Mouse (Mus musculus) R1 (cell line): ENCODE data around the gene Eps15l1.

Experiments
- DNase-seq: peaks from one replicate; pipeline ENCODE4 v3.0.0-alpha.2; 2018; ENCODE audit warnings: low read depth, low spot score

Eps15l1 gene

DNA sequence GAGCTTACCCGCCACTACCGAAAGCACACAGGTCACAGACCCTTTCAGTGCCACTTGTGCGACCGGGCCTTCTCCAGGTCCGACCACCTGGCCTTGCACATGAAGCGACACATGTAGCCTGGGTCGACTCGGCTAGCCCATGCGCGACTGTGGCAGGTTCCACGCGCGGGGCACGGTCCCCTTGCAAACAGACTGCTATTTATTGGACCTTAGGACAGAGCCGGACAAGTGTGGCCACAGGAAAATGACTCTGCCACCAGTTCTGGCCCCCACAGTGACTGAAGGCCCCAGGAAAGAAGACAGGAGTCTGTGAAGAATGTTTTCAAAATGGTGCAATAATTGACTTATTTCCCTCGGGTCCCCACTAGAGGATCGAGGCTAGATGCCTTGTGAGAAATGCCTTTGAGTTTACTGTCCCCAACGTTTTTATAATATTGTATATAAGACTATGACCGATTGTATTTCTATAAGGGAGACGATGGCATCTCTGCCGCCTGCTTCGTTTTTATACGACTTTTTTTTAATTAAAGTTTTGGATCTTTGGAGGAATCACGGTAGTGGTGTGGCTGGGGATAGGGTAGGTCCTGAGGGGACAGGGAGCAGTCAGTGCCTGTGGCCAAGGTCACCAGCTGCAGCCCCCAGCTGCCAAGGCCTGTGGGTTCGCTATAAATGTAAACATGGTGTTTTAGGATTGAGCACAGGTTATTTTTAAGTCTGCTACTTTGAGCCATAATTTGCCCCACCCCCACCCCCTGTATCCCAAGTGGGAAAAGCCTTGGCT, 100.3 kb downstream of the Eps15l1 start:
- DNase-seq = no peak

DNA sequence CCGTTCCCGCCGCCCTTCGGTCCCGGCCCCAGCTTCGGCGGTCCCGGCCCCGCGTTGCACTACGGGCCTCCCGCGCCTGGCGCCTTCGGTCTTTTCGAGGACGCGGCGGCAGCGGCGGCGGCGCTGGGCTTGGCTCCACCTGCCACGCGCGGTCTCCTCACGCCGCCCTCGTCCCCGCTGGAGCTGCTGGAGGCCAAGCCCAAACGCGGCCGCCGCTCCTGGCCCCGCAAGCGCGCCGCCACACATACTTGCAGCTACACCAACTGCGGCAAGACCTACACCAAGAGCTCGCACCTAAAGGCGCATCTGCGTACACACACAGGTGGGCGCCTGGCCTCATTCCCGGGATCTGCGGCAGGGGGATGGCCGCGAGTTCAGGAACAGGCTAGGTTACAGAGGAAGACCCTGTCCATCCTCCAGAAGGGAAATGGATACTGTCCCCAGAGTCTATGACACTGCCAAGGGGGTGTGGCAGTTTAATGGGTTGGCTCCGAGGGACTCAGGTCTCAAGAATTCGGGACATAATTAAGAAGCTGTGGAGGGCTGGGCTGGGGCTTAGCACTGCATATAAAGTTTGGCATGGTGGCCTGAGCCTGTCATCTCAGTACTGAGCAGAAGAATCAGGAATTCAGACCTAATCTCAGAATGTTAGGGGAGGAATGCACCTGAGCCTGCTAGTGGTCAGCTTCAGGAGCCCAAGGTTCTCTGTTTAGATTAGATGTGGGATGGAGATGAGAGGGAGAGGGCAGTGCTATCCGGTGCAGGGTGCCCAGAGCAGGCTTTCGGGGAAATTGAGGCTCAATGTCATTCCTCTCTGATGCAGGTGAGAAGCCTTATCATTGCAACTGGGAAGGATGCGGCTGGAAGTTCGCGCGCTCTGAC, 101.1 kb downstream of the Eps15l1 start:
- DNase-seq = no peak

DNA sequence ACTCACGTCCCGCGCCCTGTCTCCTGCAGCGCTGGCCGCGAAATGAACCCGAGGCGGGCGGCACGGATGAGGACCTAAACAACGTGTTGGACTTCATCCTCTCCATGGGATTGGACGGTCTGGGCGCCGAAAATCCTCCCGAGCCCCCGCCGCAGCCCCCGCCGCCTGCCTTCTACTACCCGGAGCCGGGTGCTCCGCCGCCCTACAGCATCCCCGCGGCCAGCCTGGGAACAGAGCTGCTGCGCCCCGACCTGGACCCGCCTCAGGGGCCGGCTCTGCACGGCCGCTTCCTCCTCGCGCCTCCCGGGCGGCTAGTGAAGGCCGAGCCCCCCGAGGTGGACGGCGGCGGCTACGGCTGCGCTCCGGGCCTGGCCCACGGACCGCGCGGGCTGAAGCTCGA, 101.9 kb downstream of the Eps15l1 start:
- no peak for DNase-seq

DNA sequence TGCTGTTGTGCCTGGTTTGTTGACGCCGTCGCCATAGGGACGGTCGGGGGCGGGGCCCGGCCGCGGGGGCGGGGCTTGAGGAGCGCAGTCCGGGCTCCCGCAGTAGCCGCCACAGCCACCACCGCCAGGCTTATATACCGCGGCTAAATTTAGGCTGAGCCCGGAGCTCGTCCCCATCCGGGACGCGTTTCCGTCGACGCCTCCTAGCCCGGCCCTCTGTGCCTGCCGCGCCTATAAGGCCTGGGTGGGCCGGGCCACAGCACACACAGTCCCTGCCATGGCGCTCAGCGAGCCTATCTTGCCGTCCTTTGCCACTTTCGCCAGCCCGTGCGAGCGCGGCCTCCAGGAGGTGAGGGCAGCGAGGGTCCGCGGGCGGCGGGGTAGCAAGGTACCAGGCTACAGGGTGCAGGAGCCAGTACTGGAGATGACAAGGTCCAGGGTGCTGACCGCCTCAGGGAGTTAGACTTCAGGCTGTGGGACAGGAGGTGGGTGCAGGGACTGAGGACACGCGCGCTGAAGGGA, 102.4 kb downstream of the Eps15l1 start, which contains the start of gene Klf2:
Gene Klf2, plus strand, starts transcription at position 233 of the 522 bp plus-strand sequence.
- peak; percentile 98 for DNase-seq

DNA sequence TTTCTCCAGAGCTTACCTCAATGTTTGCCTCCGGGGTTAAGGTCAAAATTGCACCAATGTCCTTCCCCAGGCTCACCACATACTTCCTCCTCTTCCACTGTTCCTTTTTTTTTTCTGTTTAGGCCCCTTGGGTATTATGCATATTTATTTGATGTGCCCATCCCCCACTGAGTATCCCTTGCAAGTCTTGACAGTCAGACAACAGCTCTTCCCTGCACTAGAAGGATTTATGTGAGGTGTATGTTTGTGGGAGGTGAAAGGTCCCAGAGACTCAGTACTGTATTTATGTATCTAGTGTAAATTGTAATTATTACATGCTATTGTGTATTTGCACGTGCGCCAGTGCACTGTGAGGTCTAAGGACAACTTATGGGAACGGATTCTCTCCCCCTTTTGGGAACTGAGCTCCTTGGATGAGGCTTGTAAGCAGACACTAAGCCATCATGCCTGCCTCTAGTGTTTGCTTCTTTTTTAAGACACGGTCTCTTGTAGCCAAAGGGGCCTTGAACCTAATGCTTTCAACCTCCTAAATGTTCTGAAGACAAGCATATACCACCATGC, 103.4 kb downstream of the Eps15l1 start:
- DNase-seq = no peak

DNA sequence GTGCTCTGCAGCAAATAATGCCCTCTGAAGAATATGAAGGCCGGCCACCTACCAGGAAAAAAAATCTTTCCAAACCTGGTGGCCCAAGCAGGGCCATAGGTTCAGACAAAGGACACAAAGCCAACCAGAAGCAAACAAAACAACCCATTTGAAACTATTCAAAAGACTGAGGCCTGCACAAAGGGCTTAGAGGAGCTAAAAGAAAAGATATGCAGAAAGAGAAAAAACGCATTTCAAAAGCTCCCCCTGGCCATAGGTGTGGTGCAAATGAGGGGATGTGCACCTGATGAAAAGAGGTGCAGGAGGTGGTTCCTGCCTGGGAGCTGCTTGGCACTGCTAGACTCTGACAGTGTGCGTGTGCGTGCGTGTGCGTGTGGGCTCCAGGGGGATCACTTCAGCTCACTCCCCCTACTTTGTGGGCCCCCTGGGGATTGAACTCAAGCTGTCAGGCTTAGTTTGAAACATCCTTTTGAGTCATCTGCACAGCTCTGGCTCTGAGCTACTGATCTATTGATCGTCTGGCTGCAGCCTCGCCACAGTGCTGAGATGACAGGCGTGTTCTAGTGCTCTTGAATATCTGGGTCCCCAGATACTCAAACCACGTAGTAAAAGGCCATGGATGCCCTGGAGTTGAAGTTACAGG, 105.1 kb downstream of the Eps15l1 start:
- peak; percentile 99 for DNase-seq

DNA sequence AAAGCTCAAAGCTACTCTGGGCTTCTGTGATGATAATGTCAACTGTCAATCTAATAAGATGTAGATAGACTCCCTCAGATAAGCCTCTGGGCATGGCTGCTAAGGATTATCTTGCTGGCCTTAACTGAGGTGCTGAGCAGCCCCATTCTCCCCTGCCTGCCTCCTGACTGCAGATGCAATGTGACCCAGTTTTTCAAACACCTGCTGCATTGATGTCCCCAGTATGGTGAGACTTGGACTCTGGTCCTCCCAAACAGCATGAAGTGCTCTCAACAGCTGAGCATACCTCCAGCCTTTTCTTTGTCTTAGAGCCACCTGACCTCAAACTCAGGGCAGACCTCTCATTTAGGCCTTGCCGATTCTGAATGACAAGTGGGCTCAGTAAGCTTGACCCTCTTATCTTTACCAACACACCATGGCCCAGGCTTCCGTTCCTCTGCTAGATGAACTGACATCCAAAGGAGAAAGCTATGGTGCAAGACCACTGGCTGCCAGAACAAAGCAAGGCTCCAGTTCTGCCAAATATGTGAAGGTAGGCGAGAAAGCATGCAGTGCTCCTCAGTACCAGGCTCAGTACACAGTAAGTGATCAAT, 108.2 kb downstream of the Eps15l1 start:
- DNase-seq = no peak

DNA sequence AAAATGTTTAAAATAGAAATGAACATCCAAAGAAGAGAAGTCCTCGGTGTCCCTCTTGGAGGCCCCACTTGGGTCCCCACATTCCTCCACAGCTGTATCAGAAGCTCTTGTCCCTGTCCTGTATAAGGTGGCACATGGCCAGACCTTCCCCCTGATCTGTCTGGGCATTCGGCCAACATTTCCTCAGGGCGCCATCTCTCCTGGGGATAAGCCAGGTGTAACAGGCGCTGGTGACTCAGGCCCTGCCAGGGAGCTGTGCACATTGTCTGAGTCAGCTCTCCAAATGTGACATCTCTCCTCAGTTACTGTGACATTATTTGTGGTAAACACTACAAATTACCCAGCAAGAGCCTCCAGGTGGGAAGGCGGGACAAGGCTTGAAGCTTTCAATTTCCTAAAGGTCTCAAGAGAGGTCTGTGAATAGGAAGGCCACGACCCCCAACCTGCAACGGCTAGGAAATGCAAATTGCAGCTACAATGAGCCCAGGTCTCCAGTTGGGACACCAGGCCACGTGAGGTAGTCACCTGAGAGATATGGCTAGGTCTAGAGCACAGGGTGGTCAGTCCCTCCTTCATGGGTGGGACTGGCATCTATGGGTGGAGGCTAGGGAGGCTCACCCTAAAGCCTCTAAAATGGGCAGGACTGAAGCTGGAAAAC, 110.3 kb downstream of the Eps15l1 start:
- DNase-seq = peak; percentile 80

DNA sequence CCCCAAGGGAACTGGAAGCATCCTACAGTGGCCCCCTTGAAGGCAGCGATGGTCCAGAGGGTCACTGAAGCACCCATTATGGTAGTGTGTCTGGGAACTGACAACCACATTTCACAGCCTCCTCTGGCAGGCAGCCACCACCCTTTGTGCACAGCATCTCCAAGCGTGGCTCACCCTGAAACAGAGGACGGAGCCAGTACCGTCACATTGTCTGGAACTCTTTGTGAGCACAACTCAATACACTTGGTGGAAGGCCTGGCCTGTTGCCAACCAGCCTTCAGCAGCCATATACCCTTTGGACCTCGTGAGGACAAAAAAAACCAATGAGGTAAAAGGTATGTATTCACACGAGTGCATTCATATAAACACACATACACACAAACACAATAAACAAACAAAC, 113.0 kb downstream of the Eps15l1 start:
- DNase-seq = no peak

DNA sequence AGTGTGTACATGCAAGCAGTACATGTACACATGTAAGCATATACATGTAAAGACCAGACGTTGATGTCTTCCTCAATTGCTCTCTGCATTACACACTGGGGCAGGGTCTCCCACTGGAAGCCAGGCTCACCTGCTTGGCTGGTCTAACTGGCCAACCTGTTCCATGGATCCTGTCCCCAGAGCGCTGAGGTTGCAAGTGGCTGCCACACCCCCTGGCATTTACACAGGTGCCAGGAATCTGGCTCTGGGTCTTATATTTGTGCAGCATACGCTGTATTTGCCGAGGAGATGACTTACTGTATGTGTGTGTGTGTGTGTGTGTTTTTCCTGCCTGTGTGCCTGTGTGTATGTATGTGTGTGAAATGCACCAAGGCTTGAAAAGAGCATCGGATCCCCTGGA, 114.3 kb downstream of the Eps15l1 start:
- DNase-seq = no peak

DNA sequence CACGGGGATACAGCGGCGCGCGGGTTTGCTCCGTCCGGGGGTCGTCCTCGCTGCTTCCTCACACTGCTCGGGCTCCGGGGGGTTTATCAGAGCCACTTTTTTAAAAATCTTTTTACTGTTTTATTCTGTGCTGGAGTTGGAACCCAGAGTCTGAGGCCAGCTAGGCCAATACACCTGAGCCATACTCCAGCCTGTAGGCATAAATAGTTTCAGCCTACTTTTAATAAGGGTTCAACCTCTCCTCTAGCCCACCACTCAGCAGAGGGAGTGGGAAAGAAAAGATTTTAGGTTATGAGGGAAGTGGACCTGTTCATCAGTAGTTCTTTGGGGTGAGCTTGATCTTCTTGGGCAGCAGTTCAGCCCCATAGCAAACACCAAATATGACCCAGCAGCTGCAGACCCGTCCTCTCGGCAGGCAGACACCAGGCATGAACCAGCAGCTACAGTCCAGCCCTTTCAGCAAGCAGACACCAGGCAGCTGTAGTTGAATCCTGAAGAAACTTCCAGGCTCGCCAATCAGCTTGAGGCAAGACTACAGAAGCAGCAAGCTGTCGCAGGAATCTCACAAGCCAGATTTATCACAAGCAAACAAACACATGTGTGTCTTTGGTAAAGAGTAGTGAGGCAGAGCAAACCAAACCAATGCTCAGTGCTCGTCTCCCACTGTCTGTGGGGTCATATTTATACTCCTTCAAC, 115.9 kb downstream of the Eps15l1 start, which contains the start of gene Gm10282:
Gene Gm10282, minus strand, starts transcription at position 51 of the 696 bp plus-strand sequence.
- DNase-seq = no peak

DNA sequence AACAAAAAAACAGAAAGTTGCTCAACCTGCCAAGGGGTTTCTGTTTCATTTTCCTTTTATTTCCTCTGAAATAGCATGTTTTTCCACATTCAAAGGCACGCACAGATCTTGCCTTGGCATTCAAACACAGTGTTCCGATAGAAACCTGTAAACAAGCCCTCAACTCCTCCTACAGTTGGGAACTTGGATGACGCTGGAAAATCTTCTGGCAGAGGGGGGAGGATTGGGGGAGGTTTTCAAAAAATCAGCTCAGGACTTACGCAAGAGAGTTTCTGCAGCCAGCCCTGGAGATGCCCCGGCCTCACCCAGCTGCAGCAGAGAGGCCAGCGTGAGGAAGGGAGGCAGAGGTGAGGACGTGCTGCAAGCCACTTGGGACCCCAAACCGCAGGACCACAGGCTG, 117.6 kb downstream of the Eps15l1 start:
- no peak for DNase-seq

DNA sequence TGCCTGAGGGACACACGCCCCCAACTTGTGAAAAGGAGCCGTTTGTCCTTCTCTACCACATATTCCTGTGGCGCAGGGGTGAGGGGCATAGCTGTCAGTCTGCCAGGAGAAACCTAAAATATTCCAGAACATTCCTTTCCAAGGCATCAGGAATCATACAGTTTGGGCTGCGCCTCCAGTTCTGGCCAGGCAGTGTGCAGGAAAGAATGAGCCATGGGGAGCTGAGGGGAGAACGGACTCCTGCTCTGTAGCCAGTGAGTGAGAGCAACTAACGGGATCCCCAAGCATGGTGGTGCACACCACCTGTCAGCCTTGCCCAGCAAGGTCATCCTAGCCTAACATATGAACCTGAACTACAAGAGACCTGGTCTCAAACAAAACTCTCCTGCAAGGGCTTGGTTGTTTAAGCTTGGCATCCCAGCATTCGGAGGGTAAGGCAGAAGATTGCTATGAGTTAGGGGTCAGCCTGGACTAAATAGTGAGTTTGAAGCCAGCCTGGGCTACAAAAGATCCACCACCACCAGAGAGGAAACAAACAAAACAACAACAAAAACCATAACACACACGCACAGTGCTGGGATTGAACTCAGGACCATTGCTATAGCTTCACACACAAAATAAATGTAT, 118.2 kb downstream of the Eps15l1 start:
- no peak for DNase-seq

DNA sequence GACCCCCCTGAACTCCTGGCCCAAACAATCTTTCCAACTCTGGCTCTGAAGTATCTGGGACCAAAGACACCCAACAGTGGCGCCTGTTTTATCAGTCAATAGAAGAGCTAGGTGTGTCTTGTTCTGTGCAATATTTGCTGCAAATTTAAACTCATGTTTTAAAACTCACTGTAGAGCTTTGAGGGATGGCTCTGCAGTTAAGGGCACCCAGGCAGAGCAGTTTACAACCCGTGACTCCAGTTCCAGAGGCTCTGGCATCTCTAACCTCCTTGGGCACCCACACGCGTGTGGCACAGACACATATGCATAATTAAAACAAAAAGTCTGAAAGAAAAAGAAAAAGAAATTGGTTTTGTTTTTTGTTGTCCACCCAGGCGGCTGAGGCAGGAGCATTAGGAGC, 119.8 kb downstream of the Eps15l1 start:
- no peak for DNase-seq

DNA sequence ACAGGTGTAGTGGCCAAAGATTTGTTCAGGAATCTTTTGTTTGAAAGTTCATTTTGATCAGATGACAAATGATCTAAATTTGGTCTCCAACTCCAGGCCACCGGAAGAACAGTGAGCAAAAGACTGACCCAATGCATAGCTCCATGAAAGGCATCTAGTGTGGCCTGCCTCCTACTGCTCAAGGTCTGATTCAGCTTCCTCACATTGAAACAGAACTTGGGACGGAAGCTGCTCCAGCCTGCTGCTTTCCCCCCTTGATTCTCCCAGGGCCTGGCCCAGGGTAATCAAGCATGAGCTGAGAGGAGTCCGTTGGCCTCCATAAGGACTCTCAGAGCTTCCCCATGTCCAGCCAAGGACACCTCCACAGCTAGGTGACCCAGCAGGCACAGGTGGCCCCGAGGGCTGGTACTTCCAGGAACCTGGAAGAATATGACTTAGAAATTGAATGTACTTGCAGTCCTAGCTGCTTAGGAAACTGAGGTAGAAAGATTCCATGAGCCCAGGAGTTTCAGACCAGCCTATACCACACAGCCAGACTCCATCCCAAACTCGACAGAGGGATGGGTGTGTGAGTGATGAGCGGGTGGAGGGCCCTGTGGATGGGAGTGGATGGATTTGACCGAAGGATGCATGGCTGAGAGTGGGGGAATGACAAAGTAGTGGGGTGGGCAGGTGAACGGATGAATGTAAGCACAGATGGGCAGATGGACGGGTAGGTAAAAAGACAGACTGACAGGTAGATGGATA, 120.4 kb downstream of the Eps15l1 start:
- DNase-seq = no peak

DNA sequence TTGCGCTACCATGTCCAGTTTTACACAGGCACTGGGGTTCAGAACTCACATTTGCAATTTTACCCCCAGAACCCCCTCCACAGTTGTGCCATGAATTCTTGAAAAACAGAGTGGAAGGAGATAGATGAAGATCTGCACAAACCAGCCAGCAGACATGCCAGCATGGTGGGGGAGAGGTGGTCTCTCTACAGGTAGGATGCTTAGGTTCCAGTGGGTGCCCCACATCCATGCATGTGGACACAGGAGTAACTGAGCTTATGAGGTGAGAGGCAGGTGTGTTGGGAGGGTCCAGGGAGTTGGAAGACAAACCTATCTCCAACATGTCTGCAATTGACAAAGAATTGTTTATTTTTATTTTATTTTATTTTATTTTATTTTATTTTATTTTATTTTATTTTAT, 122.3 kb downstream of the Eps15l1 start:
- no peak for DNase-seq

DNA sequence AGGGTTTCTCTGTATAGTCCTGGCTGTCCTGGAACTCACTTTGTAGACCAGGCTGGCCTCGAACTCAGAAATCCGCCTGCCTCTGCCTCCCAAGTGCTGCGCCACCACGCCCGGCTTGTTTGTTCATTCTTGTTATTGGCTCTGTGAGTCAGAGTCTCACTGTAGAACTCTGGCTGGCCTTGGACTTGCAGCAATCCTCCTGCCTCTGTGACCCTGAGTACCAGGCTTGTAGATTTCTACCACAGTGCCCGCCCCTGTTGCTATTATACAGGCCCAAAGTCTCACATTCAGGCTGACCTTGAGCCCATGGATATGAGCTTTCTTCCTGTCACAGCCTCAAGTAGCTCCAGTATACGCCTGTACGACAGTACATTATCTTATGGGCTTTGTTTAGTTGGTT, 124.7 kb downstream of the Eps15l1 start:
- no peak for DNase-seq

DNA sequence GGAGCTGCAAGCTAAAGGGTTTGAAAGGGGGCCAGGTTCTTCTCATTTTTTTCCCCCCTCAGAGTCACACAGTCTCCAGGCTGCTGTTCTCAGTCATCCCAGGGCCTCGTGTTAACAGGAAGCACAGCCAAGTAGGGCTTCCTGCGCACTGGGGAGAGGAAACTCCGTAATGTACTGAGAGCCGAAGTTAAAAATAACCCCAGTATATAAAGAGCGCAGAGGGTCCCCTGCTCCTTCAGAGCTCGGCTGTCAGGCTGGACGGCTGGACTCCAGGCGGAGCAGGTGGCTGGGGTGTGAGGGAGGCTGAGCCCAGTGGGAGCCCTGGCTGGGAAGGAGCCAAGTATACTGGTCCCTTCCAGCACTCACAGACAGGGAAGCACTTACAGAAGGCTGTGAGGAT, 125.6 kb downstream of the Eps15l1 start:
- DNase-seq = no peak

DNA sequence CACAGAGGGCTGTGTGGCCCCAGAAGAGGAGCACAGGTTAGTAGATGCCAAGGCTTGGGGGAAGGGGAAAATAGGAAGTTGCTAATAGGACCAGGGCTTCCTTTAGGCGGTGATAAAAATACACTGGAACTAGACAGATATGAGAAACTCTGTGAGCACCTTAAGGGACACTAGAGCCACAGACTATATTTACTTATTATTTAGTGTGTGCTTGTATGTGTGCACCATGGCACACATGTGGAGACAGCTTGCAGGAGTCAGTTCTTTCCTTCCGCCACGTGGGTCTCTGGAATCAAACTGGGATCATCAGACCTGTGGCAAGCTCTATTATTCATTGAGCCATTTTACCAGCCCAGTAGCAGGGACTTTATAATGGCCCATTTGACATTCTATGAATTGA, 126.1 kb downstream of the Eps15l1 start:
- no peak for DNase-seq
